Mouse (Mus musculus): ENCODE measurements around the gene Zfp820. TPM values are rescaled to one million over a fixed set of nuclear protein-coding genes. Genes with fewer than 3 reads are reported as not detected.
"Not testable (repeated sequence)": the region's sequence is repeated elsewhere in the genome, so short reads cannot be mapped to it uniquely, and the experiment has no call there.

The Zfp820 gene
- polyA plus RNA-seq (2014; fragmentation: Nextera tagmentation; extraction: Ambion mirVana): 1.9 and 4.2 TPM in 2 replicates

GRCm38 (mm10) chr17:21845545-21846321 lies at the start of gene Zfp820:
Zfp820 (minus strand) TSS chr17:21845772.
- Histone ChIP-seq H3K4me3 (replicated peaks; ENCODE audit: low read depth, low read length) (peak within 1 kb of the TSS; percentile 57), H3K4me1 (ENCODE audit: control insufficient read depth, insufficient read depth, low read length) (no peaks in the 10 kb centered on the region), H3K36me3 (ENCODE audit: control insufficient read depth, insufficient read depth, low read length) (no peaks in the 10 kb centered on the region), H3K9ac (replicated peaks; ENCODE audit: low read length) (peak within 1 kb of the TSS; percentile 68), H3K27me3 (ENCODE audit: control insufficient read depth, insufficient read depth, low read length) (no peaks in the 10 kb centered on the region), H3K9me3 (ENCODE audit: control insufficient read depth, low read length) (no peaks in the 10 kb centered on the region), H3K27ac (replicated peaks; ENCODE audit: low read depth, low read length) (0 out of 2 replicates have a peak within 1 kb of the TSS, but pooled peaks have one; percentile 5), H3K4me2 (ENCODE audit: low read length) (peak within 1 kb of the TSS; percentile 63)
- peak; percentile 95 for ATAC-seq (ENCODE audit: low FRiP score, low TSS enrichment)
- DNase-seq: peak; percentile 89
- 4% methylated on average over 22 of the region's 22 CpGs for WGBS

- no peak for DNase-seq
- WGBS: 85% methylated on average over 1 of the region's 1 CpGs
- no peak for ATAC-seq (ENCODE audit: low FRiP score, low TSS enrichment)
- Histone ChIP-seq H3K36me3 (ENCODE audit: control insufficient read depth, insufficient read depth, low read length) (no peaks in the 10 kb centered on the region), H3K27me3 (ENCODE audit: control insufficient read depth, insufficient read depth, low read length) (no peaks in the 10 kb centered on the region), H3K4me1 (ENCODE audit: control insufficient read depth, insufficient read depth, low read length) (no peaks in the 10 kb centered on the region), H3K9me3 (ENCODE audit: control insufficient read depth, low read length) (no peaks in the 10 kb centered on the region), H3K4me3 (replicated peaks; ENCODE audit: low read depth, low read length) (no peak overlapping the region), H3K9ac (replicated peaks; ENCODE audit: low read length) (no peak overlapping the region), H3K4me2 (ENCODE audit: low read length) (no peak overlapping the region), H3K27ac (replicated peaks; ENCODE audit: low read depth, low read length) (no peak overlapping the region)
Observed at GRCm38 (mm10) chr17:21871256-21871655, 25.7 kb upstream of the Zfp820 start.

GRCm38 (mm10) chr17:21846322-21846582 lies 680 bp upstream of the Zfp820 start:
- H3K4me2 ChIP-seq (ENCODE audit: low read length); H3K4me1 ChIP-seq (ENCODE audit: control insufficient read depth, insufficient read depth, low read length); ATAC-seq (ENCODE audit: low FRiP score, low TSS enrichment): not testable (repeated sequence)

GRCm38 (mm10) chr17:21838510-21838909 lies 7.1 kb downstream of the Zfp820 start:
- Histone ChIP-seq H3K9ac (replicated peaks; ENCODE audit: low read length) (no peak overlapping the region), H3K4me2 (ENCODE audit: low read length) (no peak overlapping the region), H3K27ac (replicated peaks; ENCODE audit: low read depth, low read length) (no peak overlapping the region), H3K4me3 (replicated peaks; ENCODE audit: low read depth, low read length) (no peak overlapping the region), H3K4me1 (ENCODE audit: control insufficient read depth, insufficient read depth, low read length) (no peaks in the 10 kb centered on the region), H3K9me3 (ENCODE audit: control insufficient read depth, low read length) (no peaks in the 10 kb centered on the region), H3K27me3 (ENCODE audit: control insufficient read depth, insufficient read depth, low read length) (no peaks in the 10 kb centered on the region), H3K36me3 (ENCODE audit: control insufficient read depth, insufficient read depth, low read length) (no peaks in the 10 kb centered on the region)
- ATAC-seq (ENCODE audit: low FRiP score, low TSS enrichment) (no peak), DNase-seq (no peak)
- WGBS: 60% methylated on average over 2 of the region's 2 CpGs

More at GRCm38 (mm10) chr17:21846322-21846582, 680 bp upstream of the Zfp820 start:
- H3K27ac ChIP-seq (replicated peaks; ENCODE audit: low read depth, low read length); H3K9ac ChIP-seq (replicated peaks; ENCODE audit: low read length); DNase-seq; H3K4me3 ChIP-seq (replicated peaks; ENCODE audit: low read depth, low read length); H3K36me3 ChIP-seq (ENCODE audit: control insufficient read depth, insufficient read depth, low read length); H3K27me3 ChIP-seq (ENCODE audit: control insufficient read depth, insufficient read depth, low read length); H3K9me3 ChIP-seq (ENCODE audit: control insufficient read depth, low read length): not testable (repeated sequence)
- 93% methylated on average over 8 of the region's 8 CpGs for WGBS

DNA sequence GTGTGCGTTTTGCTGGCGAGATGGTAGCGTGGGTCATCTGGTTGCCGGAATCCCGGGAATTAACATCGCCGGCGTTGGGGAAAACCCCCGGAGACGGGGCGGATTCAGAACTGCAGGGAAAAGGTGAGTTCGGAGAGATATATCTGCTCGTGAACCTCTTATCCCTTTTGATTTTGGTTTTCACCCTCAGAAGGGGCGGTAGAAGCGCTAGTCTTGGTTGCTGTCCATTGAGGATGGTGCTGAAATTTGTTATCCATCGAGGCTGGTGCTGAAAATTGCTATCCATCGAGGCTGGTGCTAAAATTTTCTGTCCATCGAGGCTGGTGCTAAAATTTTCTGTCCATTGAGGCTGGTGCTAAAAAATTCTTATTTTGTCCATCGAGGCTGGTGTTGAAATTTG lies 44.2 kb downstream of the Zfp820 start:
- not testable (repeated sequence) for DNase-seq; H3K27ac ChIP-seq (replicated peaks; ENCODE audit: low read depth, low read length); H3K4me1 ChIP-seq (ENCODE audit: control insufficient read depth, insufficient read depth, low read length); H3K36me3 ChIP-seq (ENCODE audit: control insufficient read depth, insufficient read depth, low read length); H3K9ac ChIP-seq (replicated peaks; ENCODE audit: low read length); H3K4me2 ChIP-seq (ENCODE audit: low read length); H3K4me3 ChIP-seq (replicated peaks; ENCODE audit: low read depth, low read length); H3K9me3 ChIP-seq (ENCODE audit: control insufficient read depth, low read length); ATAC-seq (ENCODE audit: low FRiP score, low TSS enrichment); H3K27me3 ChIP-seq (ENCODE audit: control insufficient read depth, insufficient read depth, low read length)
- WGBS: 55% methylated on average over 19 of the region's 19 CpGs

DNA sequence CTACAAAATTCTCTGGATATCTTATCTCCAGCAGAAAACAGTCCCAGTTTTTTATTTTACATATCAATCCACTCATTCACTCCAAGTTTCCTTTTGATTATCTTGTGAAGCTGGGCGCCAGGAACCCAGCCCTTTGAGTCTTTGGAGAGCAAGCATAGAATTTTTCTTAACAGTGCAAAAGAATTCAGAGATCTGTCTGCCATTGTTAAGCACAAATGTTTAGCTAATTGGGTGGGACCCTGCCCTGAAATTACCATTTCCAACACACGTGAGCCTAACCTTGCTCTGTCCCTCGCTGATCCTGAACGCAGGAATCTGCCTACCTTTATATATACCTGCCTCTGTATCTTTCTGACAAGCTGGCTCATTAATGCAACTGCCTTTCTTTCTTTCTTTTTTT lies 53.3 kb downstream of the Zfp820 start:
- Histone ChIP-seq H3K9me3 (ENCODE audit: control insufficient read depth, low read length) (no peaks in the 10 kb centered on the region), H3K4me3 (replicated peaks; ENCODE audit: low read depth, low read length) (no peak overlapping the region), H3K9ac (replicated peaks; ENCODE audit: low read length) (no peak overlapping the region), H3K4me1 (ENCODE audit: control insufficient read depth, insufficient read depth, low read length) (no peaks in the 10 kb centered on the region), H3K27me3 (ENCODE audit: control insufficient read depth, insufficient read depth, low read length) (no peaks in the 10 kb centered on the region), H3K36me3 (ENCODE audit: control insufficient read depth, insufficient read depth, low read length) (no peaks in the 10 kb centered on the region), H3K4me2 (ENCODE audit: low read length) (no peak overlapping the region), H3K27ac (replicated peaks; ENCODE audit: low read depth, low read length) (no peak overlapping the region)
- ATAC-seq (ENCODE audit: low FRiP score, low TSS enrichment): no peak
- WGBS: 84% methylated on average over 4 of the region's 4 CpGs
- no peak for DNase-seq

DNA sequence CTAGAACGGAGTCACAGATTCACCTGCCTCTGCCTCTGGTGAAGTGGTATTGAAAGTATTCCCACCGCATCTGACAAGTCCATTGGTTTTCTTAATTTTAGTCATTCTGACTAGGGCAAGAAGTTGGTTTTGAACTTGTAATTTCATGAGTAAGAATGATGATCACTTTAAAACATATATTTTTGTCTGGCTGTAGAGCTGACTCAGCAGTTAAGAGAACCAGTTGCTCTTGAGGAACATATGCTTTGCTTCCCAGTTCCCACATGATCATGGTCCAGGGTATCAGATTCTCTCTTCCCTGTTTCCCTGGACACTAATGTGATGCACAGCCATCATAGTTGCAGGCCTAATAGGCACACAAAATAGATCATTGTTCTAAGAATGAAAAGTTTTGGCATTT lies 75.2 kb downstream of the Zfp820 start:
- Histone ChIP-seq H3K4me3 (replicated peaks; ENCODE audit: low read depth, low read length) (no peak overlapping the region), H3K36me3 (ENCODE audit: control insufficient read depth, insufficient read depth, low read length) (no peaks in the 10 kb centered on the region), H3K9me3 (ENCODE audit: control insufficient read depth, low read length) (no peaks in the 10 kb centered on the region), H3K27me3 (ENCODE audit: control insufficient read depth, insufficient read depth, low read length) (no peaks in the 10 kb centered on the region), H3K4me1 (ENCODE audit: control insufficient read depth, insufficient read depth, low read length) (no peaks in the 10 kb centered on the region), H3K27ac (replicated peaks; ENCODE audit: low read depth, low read length) (no peak overlapping the region), H3K9ac (replicated peaks; ENCODE audit: low read length) (no peak overlapping the region), H3K4me2 (ENCODE audit: low read length) (no peak overlapping the region)
- ATAC-seq (ENCODE audit: low FRiP score, low TSS enrichment): no peak
- DNase-seq: no peak
- 87% methylated on average over 2 of the region's 2 CpGs for WGBS

Other genes starting within 250 kb of the Zfp820 start
- gene Zfp983, start 195.1 kb downstream of the Zfp820 start, polyA plus RNA-seq (2014; fragmentation: Nextera tagmentation; extraction: Ambion mirVana): 11.5 and 16.1 TPM in 2 replicates
- gene Gm10226, start 153.9 kb downstream of the Zfp820 start, polyA plus RNA-seq (2014; fragmentation: Nextera tagmentation; extraction: Ambion mirVana): 17.7 and 21.4 TPM in 2 replicates
- gene Zfp760, start 138.0 kb downstream of the Zfp820 start, polyA plus RNA-seq (2014; fragmentation: Nextera tagmentation; extraction: Ambion mirVana): 14.0 and 19.3 TPM in 2 replicates
- gene Zfp229, start 115.0 kb downstream of the Zfp820 start, polyA plus RNA-seq (2014; fragmentation: Nextera tagmentation; extraction: Ambion mirVana): 8.2 and 9.7 TPM in 2 replicates
- gene Zfp995, start 64.2 kb upstream of the Zfp820 start, polyA plus RNA-seq (2014; fragmentation: Nextera tagmentation; extraction: Ambion mirVana): 12.6 TPM in 2 replicates
- 23.7 and 23.9 TPM in 2 replicates for gene Zfp942, start 116.7 kb upstream of the Zfp820 start, polyA plus RNA-seq (2014; fragmentation: Nextera tagmentation; extraction: Ambion mirVana)
- 22.5 and 25.0 TPM in 2 replicates for gene Zfp943, start 116.8 kb upstream of the Zfp820 start, polyA plus RNA-seq (2014; fragmentation: Nextera tagmentation; extraction: Ambion mirVana)

Measured in midbrain, embryonic 14.5 days (tissue).